Mouse (Mus musculus) hindbrain, embryonic 12.5 days (tissue): ENCODE results near the gene Asb9. TPM values are rescaled to one million over a fixed set of nuclear protein-coding genes. Genes with fewer than 3 reads are reported as not detected.

Source experiments
- polyA plus RNA-seq: library from polyadenylated mRNA; unstranded; fragments of >200 nt; fragmentation: Nextera tagmentation; extraction: Ambion mirVana; gene quantifications from 2 replicates; pipeline ENCODE4 v1.2.1, GENCODE M21; 2016

The Asb9 gene
- polyA plus RNA-seq, 1 experiment from 2014 or later = 1.9 TPM

Other genes starting within 250 kb of the Asb9 start
- 0.25 and 0.60 TPM in 2 replicates for gene Bmx, start 248.1 kb upstream of the Asb9 start, polyA plus RNA-seq
- gene Pir, start 237.0 kb upstream of the Asb9 start, polyA plus RNA-seq = 4.3 and 6.5 TPM in 2 replicates
- gene Vegfd, start 132.9 kb upstream of the Asb9 start, polyA plus RNA-seq = 1.7 and 1.9 TPM in 2 replicates
- 11.1 and 11.4 TPM in 2 replicates for gene Piga, start 86.5 kb upstream of the Asb9 start, polyA plus RNA-seq
- not detected in 2 replicates for gene Asb11, start 69.3 kb upstream of the Asb9 start, polyA plus RNA-seq